Mouse (Mus musculus) hindbrain, embryonic 15.5 days (tissue): Measurements from ENCODE around the gene Gm42906. TPM values are rescaled to one million over a fixed set of nuclear protein-coding genes. Genes with fewer than 3 reads are reported as not detected.

ENCODE experiments used
- ATAC-seq: fragments of 200-750 bp; cut with Nextera tagmentation; 2 replicates; pipeline ENCODE4 v1.8.0; 2017; ENCODE audit warnings: low read depth, moderate number of reproducible peaks, moderate TSS enrichment; ENCODE audit not compliant: low FRiP score
- H3K27ac ChIP-seq: fragments of 300-500 bp; sonication (generic); replicated peaks from 2 replicates; pipeline ENCODE4 v1.5.1; 2015; ENCODE audit warnings: mild to moderate bottlenecking, inconsistent platforms
- H3K27me3 ChIP-seq: fragments of 300-500 bp; sonication (generic); 2 replicates; pipeline ENCODE4 v1.6.1; 2015; ENCODE audit warnings: control low read depth, inconsistent platforms
- H3K36me3 ChIP-seq: fragments of 300-500 bp; sonication (generic); 2 replicates; pipeline ENCODE4 v1.6.1; 2015; ENCODE audit warnings: control low read depth, inconsistent platforms
- H3K4me1 ChIP-seq: fragments of 300-500 bp; sonication (generic); replicated peaks from 2 replicates; pipeline ENCODE4 v1.6.1; 2015; ENCODE audit warnings: control low read depth, inconsistent platforms
- H3K4me2 ChIP-seq: fragments of 300-500 bp; sonication (generic); 2 replicates; pipeline ENCODE4 v1.6.1; 2015; ENCODE audit warnings: moderate library complexity, mild to moderate bottlenecking, inconsistent platforms
- H3K4me3 ChIP-seq: fragments of 300-500 bp; sonication (generic); 2 replicates; pipeline ENCODE4 v1.5.1; 2015; ENCODE audit warnings: mild to moderate bottlenecking, inconsistent platforms
- H3K9ac ChIP-seq: fragments of 300-500 bp; sonication (generic); 2 replicates; pipeline ENCODE4 v1.6.1; 2015; ENCODE audit warnings: inconsistent platforms
- H3K9me3 ChIP-seq: fragments of 300-500 bp; sonication (generic); 2 replicates; pipeline ENCODE4 v1.6.1; 2016; ENCODE audit warnings: control low read depth, inconsistent platforms
- WGBS: fragments of 180-500 bp; shearing (Covaris S2); methylation state at CpG from one replicate; pipeline ENCODE4 v1.1.7; 2015; 5-methylcytosine and 5-hydroxymethylcytosine counted together
- polyA plus RNA-seq: library from polyadenylated mRNA; unstranded; fragments of >200 nt; fragmentation: Nextera tagmentation; extraction: Ambion mirVana; gene quantifications from 2 replicates; pipeline ENCODE4 v1.2.1, GENCODE M21; 2015

Gm42906 gene
- polyA plus RNA-seq, 1 experiment from 2014 or later = not detected

DNA sequence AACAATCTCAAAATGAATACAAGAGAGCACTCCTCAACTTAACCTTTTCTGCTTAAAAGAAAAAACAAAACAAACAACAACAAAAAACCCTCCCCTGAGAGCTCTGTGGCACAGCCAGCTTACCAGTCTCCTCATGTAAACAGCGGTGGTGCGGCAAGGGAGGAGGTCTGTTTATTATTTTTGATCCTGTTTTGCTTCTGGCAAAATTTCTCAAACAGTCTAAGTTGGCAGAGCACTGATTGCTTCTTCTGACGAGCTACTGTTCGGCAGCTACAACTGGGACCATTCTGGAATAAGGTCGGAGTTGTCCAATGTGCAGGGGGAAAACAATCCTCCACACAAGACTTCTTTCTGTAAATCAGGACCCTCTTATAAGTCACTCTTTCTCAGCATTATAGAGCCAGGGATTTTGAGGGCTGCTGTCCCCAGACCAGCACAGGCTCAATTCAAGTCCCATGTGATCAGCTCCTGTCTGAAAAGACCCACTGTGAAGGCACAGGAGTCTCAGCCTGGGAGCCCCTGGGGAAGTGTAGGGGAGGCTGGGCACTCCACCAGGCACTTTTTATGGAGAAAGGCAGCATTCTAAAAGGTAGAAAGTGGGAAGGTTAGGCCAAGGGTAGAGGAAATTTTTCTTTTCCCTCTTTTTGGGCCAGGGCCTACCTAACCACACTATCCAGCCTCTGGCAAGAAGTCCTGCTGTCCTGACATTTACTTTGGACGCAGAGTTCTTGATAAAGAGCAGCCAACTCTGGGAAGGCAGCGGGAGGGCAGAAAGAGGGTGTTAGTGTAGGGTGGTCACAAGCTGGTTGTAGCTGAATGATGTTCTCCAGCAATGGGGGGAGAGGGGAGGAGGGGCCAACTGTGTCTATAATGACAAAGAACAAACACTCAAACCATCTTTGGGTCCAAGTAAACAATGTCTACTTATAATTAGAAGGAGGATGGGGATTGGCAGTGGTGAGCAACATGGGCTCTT, 253.2 kb downstream of the Gm42906 start:
- ATAC-seq = no peak
- Histone ChIP-seq H3K9me3 (no peaks in the 10 kb centered on the region), H3K4me3 (no peak overlapping the region), H3K27ac (no peak overlapping the region), H3K9ac (no peak overlapping the region), H3K4me2 (no peak overlapping the region), H3K4me1 (no peaks in the 10 kb centered on the region), H3K27me3 (no peaks in the 10 kb centered on the region), H3K36me3 (no peaks in the 10 kb centered on the region)
- 75% methylated on average over 7 of the region's 7 CpGs for WGBS

DNA sequence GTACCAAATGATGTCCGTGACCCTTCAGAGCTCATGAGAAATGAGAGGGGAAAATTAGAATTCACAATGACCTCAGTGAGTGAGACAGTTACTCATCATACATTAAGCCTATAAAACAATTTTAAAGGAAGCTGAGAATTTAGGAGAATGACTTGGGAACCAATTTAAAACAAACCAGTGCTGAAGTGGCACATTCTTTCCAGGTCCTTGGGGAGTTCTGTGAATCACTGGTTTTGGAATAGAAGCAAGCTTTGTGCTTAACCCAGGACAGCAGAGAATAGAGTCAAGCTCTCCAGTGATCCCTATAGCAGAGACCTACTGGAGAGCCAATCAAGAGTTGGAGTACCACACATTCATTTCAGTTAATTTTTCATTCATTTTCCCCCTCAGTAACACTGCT, 254.2 kb downstream of the Gm42906 start:
- Histone ChIP-seq H3K9me3 (no peaks in the 10 kb centered on the region), H3K4me1 (no peaks in the 10 kb centered on the region; the same call in 1 of the 2 replicates), H3K4me3 (no peak overlapping the region), H3K4me2 (no peak overlapping the region), H3K27ac (no peak overlapping the region), H3K9ac (no peak overlapping the region), H3K36me3 (no peaks in the 10 kb centered on the region), H3K27me3 (no peaks in the 10 kb centered on the region)
- no peak for ATAC-seq
- WGBS = 96% methylated on average over 1 of the region's 1 CpGs

DNA sequence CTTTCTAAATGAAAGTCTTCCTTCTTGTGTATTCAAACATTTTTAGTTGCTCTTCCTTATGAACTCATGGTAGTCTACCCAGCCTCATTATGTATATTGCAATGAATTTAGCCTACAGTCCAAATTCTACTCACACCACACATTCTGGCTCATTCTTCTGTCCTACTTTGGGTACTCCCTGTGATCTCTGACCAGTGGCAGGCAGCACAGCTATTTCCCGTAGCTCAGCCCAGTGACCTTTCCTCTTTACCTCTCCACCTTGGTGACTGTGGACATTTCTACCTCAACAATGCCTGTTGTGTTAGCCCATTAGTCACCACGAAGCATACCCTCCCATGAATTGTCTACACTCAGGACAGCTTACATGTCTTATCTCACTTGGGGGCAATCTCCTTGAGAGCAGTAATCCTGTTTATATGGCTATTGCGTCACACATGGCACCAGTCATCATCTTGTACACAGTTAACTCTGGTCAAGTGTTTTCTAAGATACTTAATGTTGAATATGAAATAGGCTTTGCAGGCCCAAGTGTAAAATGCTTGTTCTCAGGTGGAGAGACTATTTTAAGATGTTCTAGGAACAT, 257.7 kb downstream of the Gm42906 start:
- Histone ChIP-seq H3K4me1 (peaks cover 7% of the 10 kb centered on the region; the same call in 1 of the 2 replicates), H3K27ac (no peak overlapping the region), H3K9ac (no peak overlapping the region), H3K4me3 (no peak overlapping the region), H3K4me2 (no peak overlapping the region), H3K36me3 (no peaks in the 10 kb centered on the region), H3K9me3 (no peaks in the 10 kb centered on the region), H3K27me3 (no peaks in the 10 kb centered on the region)
- ATAC-seq = no peak
- 80% methylated on average over 3 of the region's 3 CpGs for WGBS

DNA sequence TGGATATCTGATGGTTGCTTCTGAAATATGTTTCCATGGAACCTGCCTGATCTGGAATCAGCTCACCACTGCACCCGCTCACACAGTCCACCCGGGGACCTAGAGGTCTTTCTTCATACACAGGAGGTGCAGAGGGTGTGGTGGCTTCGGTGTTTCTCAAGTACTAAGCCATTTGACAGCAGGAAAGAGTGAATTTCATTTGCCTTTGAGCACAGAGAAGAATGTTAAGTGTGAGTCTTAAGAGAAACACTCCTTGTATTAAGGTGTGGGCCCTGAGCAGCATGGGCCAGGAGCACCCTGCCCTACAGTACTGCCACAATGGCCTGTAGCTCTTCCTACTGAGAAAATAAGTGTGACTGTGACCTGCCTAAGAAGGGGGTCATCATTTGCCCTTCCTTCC, 259.8 kb downstream of the Gm42906 start:
- Histone ChIP-seq H3K9ac (no peak overlapping the region), H3K27ac (peak overlapping the region; percentile 25; the same call in 1 of the 2 replicates), H3K36me3 (no peaks in the 10 kb centered on the region), H3K4me1 (peaks cover 7% of the 10 kb centered on the region; the same call in 1 of the 2 replicates), H3K9me3 (no peaks in the 10 kb centered on the region), H3K27me3 (no peaks in the 10 kb centered on the region), H3K4me3 (no peak overlapping the region), H3K4me2 (no peak overlapping the region)
- no peak for ATAC-seq
- WGBS = 93% methylated on average over 3 of the region's 3 CpGs

DNA sequence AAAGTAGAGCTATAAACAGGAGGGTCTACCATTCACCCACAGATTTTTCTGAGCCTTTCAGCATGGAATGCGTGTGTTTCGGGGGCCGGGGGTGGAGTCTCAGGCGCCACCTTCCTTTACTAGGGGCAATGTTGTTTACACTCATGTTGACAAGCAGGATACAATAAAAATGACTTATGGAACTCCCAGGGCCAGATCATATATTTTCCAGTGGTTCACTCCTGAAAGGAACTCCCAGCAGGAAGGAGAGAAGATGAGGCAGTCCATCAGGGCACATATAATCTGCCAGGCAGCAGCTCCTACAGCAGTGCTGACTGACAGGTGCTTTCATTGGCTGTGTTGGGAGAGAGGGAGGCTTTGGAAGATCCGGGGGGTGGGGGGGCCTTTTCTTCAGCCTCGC, 260.3 kb downstream of the Gm42906 start:
- Histone ChIP-seq H3K27me3 (no peaks in the 10 kb centered on the region), H3K4me3 (no peak overlapping the region), H3K9me3 (no peaks in the 10 kb centered on the region), H3K27ac (peak overlapping the region; percentile 25; the same call in 1 of the 2 replicates), H3K9ac (no peak overlapping the region), H3K36me3 (no peaks in the 10 kb centered on the region), H3K4me2 (no peak overlapping the region), H3K4me1 (peaks cover 7% of the 10 kb centered on the region; the same call in 1 of the 2 replicates)
- no peak for ATAC-seq
- 69% methylated on average over 6 of the region's 6 CpGs for WGBS

DNA sequence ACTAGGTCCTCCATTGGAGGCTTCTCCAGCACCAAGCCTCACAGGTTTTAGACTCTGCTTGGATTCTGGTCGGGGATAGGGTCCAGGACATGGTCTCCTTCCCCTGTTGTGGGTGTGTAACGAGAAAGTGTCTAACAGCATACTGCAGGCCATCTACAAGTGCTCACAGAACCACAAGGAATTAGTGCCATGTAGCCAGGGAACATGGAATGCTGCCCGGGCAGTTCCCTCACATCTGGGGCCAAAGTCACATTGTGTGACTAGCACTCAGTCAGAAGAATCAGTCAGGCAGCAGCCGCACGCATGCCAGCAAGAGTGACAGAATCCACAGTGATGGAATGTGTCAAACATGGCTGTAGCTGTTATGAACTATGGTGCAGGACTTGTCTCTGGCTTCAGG, 261.7 kb downstream of the Gm42906 start:
- peaks cover 7% of the 10 kb centered on the region; the same call in 1 of the 2 replicates for H3K4me1 ChIP-seq
- H3K4me3 ChIP-seq = no peak overlapping the region
- H3K9ac ChIP-seq = no peak overlapping the region
- no peaks in the 10 kb centered on the region for H3K9me3 ChIP-seq
- 79% methylated on average over 5 of the region's 5 CpGs for WGBS
- H3K27ac ChIP-seq = no peak overlapping the region
- no peaks in the 10 kb centered on the region for H3K27me3 ChIP-seq
- ATAC-seq = no peak
- H3K36me3 ChIP-seq = no peaks in the 10 kb centered on the region
- no peak overlapping the region for H3K4me2 ChIP-seq

DNA sequence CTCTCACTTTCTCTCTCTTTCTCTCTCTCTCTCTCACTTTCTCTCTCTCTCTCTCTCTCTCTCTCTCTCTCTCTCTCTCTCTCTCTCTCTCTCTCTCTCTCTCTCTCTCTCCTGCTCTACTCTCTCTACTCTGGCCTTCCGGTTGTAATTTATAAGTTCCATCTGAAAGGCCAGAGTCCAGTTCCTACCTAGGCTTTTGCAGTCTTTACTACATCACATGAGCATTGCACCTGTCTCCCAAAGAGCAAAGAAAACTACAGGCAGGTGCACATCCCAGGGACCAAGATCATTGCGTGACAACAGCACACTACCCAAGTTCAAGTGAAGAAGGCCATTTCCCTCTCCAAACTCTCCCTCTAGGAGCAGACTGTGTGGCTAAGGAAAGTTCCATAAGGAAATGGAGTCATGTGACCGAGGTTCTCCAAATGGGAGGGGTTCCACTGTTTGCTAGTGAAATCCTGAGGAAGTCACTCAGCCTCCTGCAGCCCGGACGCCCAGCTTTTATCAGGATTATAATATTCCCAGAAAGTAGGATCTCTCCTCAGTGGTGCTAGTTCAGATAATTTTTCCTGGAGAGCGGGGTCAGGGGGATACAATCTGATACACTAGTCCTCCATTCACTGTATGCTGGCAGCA, 262.5 kb downstream of the Gm42906 start:
- H3K4me2 ChIP-seq = no peak overlapping the region
- H3K9ac ChIP-seq = no peak overlapping the region
- H3K4me1 ChIP-seq = peaks cover 7% of the 10 kb centered on the region; the same call in 1 of the 2 replicates

DNA sequence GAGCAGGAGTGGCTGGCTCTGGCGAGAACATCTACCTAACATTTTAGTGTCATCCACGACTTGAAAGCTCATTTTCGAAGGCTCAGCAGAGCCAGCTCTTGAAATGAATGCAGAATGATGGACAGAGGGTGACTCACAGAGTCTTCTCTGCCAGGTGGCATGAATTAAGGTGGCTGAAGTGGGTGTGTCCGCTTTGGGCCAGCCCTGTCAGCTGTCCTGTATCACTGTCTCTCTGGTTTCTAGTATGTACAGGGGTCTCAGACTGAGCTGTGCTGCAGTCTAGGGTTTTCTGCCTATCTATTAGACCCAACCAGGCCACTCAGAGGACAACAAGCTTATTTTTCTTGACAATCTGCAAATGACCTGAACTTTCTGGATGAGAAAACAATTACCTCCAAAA, 263.1 kb downstream of the Gm42906 start:
- H3K36me3 ChIP-seq = no peaks in the 10 kb centered on the region
- H3K9ac ChIP-seq = no peak overlapping the region
- no peak for ATAC-seq
- H3K4me1 ChIP-seq = peaks cover 7% of the 10 kb centered on the region; the same call in 1 of the 2 replicates
- no peaks in the 10 kb centered on the region for H3K9me3 ChIP-seq
- H3K27ac ChIP-seq = no peak overlapping the region
- WGBS = 83% methylated on average over 4 of the region's 4 CpGs
- no peak overlapping the region for H3K4me3 ChIP-seq
- H3K27me3 ChIP-seq = no peaks in the 10 kb centered on the region
- H3K4me2 ChIP-seq = no peak overlapping the region

More for the DNA sequence above, 262.5 kb downstream of the Gm42906 start:
- no peaks in the 10 kb centered on the region for H3K9me3 ChIP-seq
- no peaks in the 10 kb centered on the region for H3K36me3 ChIP-seq
- no peak for ATAC-seq
- H3K27ac ChIP-seq = no peak overlapping the region
- 93% methylated on average over 6 of the region's 6 CpGs for WGBS
- H3K4me3 ChIP-seq = no peak overlapping the region
- no peaks in the 10 kb centered on the region for H3K27me3 ChIP-seq

DNA sequence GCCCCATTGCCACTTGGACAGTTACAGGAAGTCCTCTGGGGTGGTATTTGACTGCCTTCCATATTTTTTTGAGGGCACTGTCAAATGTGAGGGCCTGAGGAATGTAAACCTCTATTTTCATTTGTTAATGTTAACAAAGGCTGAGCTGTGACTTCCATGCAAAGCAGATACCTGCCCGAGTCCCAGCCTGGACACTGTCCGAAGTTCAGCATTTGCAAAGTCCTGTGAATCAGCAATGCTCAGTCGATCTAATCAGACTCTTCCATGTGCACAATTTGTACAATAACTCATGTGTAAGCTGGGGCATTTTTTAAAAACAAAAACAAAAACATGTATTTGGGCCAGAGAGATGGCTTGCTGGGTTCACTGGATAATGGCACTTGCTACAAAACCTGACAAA, 265.3 kb downstream of the Gm42906 start:
- WGBS = 95% methylated on average over 3 of the region's 3 CpGs
- H3K27ac ChIP-seq = no peak overlapping the region
- no peak overlapping the region for H3K9ac ChIP-seq
- H3K9me3 ChIP-seq = no peaks in the 10 kb centered on the region
- H3K27me3 ChIP-seq = no peaks in the 10 kb centered on the region
- no peaks in the 10 kb centered on the region for H3K36me3 ChIP-seq
- no peak for ATAC-seq
- H3K4me1 ChIP-seq = no peaks in the 10 kb centered on the region; the same call in 1 of the 2 replicates
- no peak overlapping the region for H3K4me3 ChIP-seq
- no peak overlapping the region for H3K4me2 ChIP-seq

DNA sequence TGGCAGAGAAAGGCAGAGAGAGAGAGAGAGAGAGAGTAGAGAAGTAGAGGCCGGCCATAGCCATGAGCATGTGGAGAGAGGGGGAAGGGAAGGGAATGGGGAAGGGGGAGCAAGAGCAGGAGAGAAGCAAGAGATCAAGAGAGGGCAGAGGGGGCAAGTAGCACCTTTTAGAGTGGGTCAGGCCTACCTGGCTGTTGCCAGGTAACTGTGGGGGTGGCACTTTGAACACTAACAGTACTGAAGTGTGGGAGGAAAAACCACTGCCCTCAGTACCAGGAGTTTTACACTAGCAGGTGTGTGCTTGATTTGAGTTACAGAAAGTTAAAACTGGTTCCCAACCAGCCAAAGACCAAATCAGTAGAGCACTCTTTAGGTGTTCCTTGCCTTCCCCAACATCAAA, 272.7 kb downstream of the Gm42906 start:
- Histone ChIP-seq H3K9me3 (no peaks in the 10 kb centered on the region), H3K4me2 (no peak overlapping the region), H3K27ac (no peak overlapping the region), H3K36me3 (no peaks in the 10 kb centered on the region), H3K4me1 (peaks cover 4% of the 10 kb centered on the region; the same call in 1 of the 2 replicates), H3K4me3 (no peak overlapping the region), H3K9ac (no peak overlapping the region), H3K27me3 (no peaks in the 10 kb centered on the region)
- WGBS = 70% methylated on average over 1 of the region's 1 CpGs
- no peak for ATAC-seq

DNA sequence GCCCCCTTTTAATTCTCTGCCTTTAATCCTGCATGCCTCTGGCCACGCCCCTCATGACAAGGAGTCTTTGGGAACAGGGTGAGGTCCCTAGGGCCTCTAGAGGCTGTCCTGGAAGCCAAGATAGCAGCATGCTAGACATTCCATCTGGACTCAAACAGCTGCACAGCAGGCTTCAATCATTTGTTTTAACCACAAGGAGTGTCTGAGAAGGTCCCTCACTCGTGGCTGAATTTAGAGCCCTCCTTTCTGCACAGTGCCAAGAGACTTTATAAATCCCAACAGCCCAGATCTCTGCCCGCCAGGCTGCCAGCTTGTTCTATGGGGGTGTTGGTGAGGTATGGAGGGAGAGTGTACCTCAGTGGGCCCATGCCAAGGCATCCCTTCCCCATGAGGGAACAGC, 273.2 kb downstream of the Gm42906 start:
- Histone ChIP-seq H3K27ac (no peak overlapping the region), H3K4me3 (no peak overlapping the region), H3K9ac (no peak overlapping the region), H3K4me1 (peaks cover 4% of the 10 kb centered on the region; the same call in 1 of the 2 replicates), H3K36me3 (no peaks in the 10 kb centered on the region), H3K4me2 (no peak overlapping the region), H3K27me3 (no peaks in the 10 kb centered on the region), H3K9me3 (no peaks in the 10 kb centered on the region)
- ATAC-seq = no peak
- WGBS = 52% methylated on average over 3 of the region's 3 CpGs

DNA sequence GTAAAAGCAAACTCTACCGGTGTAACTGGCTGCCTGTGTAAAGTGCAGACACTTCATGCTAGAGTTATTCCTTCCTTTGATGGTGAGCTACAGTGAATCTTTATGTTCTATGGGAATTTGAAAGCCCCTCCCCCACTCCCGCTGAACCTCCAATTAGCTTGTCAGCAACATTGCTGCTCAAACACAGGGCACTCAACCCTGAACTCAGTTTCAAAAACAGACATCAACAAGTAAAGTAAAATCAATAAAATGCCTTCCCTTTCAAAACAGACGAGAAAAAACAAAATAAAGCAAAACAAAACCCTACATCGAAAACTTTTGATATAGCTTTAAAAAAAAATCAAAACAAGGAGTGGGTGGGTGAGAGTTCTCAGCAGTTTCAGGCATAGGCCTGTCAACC, 273.9 kb downstream of the Gm42906 start:
- ATAC-seq = no peak
- no peak overlapping the region for H3K4me2 ChIP-seq
- no peaks in the 10 kb centered on the region for H3K9me3 ChIP-seq
- WGBS = 80% methylated on average over 4 of the region's 4 CpGs
- H3K4me3 ChIP-seq = no peak overlapping the region
- peaks cover 11% of the 10 kb centered on the region; the same call in 1 of the 2 replicates for H3K4me1 ChIP-seq
- H3K27ac ChIP-seq = no peak overlapping the region
- H3K36me3 ChIP-seq = no peaks in the 10 kb centered on the region
- H3K9ac ChIP-seq = no peak overlapping the region
- H3K27me3 ChIP-seq = no peaks in the 10 kb centered on the region
